Mouse (Mus musculus) adrenal gland, postnatal 36 days (tissue): ENCODE measurements around the gene Ptx3. TPM values are rescaled to one million over a fixed set of nuclear protein-coding genes. Genes with fewer than 3 reads are reported as not detected.

Source experiments
- DNase-seq, 2 experiments: peaks; one replicate each; pipeline ENCODE4 v3.0.0; 2021; ENCODE audit warnings: mixed read lengths in 1 of 2
- long read RNA-seq, 2 experiments: library from polyadenylated mRNA; stranded (forward); transcript quantifications; one replicate each; pipeline ENCODE4 v2.0.0; 2021; ENCODE audit warnings: borderline sequencing depth in 2 of 2
- total RNA-seq, 2 experiments: library from RNA; stranded (reverse); gene quantifications; 2 replicates each; pipeline ENCODE4 v1.2.3; 2021

Ptx3 gene
- under 1 TPM; 0.23 to 0.53 TPM for total RNA-seq
- long read RNA-seq, experiment 1 = 0 reads
- long read RNA-seq, experiment 2 = 0 reads

DNA sequence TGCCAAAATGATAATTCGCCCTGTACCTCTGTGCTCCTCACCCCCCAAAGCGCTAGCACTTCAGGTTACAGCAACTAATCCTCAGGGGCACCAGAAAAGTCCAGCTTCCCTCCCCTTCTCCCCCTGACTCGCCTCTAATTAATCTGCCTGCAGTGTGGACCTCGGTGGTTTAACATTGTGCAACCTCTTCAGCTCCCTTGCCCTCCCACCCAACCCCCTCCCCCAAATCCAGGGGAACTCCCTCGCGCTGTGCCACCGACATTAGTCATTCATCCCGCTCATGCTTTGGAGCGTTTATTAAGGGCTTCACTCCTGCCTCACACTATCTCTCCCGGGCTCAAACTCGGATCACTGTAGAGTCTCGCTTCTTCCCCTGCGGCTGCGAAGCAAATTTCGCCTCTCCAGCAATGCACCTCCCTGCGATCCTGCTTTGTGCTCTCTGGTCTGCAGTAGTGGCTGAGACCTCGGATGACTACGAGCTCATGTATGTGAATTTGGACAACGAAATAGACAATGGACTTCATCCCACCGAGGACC is at the start of gene Ptx3:
Gene Ptx3, plus strand, starts transcription at position 256 of the 537 bp plus-strand sequence.
- DNase-seq = no peak

DNA sequence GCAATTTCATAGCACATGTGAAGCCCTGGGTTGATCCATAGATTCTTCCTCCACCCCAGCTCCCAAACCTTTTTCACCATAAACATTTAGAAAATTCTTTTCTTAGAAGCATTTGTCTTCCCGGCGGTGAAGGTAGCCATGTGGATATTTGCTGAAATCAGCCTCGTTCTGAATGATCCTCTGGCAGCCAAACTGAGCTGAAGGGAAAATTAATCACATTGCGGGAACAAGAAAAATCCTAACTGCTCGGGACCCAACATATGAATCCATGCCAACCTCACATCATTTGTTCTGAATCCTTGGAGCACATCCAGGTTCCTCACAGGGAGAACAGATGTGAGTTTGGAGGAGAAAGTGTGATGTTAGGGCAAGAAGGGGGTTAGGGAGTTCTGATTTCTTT is 46.8 kb upstream of the Ptx3 start:
- DNase-seq = no peak

DNA sequence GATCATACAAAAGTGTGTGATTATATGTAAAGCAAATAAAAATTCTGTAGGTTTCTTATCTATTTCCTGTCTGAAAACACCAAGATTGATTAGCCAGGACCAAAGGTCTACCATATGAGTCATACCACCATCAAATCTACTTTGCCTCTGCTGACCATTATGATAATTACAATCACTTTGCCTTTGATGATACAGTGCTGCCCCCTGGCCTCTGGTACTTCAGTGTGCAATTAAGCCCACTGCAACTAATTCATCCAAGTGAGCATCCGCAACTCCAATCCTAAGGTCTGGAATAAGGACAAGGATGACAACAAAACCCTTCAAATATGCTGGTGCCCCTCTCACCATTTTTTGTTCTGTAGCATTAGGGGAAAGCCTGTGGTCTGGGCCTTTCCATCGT is 40.1 kb upstream of the Ptx3 start:
- peak; percentile 12 to 13 for DNase-seq

DNA sequence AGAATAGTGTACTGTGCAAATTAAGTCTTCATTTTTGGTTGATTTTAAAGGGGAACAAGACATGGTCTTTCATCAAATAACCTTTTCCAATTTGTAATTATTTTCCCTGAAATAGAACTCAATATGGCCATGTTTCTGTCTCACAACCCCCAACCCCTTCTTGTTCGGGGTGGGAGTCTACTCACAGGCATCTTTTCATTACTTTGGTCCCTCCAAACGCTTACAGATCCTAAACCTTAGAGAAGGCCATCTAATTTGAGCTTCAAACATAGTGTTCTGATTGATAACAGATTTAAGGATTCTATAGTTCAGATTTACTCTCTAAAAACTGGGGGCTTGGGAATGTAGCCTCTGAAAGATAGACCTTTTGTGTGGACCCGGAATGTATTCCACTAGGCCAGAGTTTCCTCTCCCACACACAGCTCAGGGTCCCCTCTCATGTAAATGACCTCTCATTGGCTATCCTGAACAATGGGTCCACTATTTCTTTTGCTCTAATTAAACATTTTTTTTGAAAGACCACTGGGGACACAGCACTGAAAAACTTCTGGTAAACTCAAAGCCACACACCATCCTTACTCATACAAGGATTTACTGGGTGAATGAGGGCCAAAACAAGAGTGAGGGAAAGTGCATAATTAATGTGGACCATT is 25.7 kb upstream of the Ptx3 start:
- DNase-seq = no peak

DNA sequence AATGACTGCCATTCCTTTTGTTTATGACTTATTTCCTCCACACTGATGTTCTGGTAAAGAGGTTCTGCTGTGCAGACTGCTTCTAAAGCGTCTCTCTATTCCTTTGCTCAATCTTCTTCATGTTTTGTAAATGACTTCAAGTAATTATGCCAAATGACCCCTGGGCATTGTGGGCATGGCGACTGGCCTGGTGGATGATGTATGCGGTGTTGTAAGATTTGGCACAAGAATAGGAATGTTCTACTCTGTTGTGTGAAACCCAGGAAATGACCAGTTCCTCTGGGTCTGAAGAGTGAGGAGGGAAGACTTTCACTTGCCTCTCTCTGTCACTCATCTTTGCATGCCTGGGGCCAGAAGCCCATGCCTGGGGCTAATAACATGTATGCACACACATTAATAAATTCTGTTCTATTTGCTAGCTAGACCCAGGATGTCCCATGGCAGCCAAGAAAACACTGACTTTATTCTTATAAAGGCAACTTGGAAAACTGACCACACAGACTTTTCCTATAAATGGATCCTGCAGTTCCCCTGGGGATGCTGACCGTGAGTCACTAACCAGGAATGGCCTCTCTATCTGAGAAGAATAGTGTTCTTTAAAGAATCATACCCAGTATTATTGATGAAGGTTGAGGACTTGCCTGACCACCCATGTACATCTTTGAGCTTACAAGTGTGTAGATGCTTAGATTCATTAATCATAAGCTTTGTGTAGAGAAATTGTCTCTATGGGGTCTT is 10.7 kb upstream of the Ptx3 start:
- DNase-seq = no peak

DNA sequence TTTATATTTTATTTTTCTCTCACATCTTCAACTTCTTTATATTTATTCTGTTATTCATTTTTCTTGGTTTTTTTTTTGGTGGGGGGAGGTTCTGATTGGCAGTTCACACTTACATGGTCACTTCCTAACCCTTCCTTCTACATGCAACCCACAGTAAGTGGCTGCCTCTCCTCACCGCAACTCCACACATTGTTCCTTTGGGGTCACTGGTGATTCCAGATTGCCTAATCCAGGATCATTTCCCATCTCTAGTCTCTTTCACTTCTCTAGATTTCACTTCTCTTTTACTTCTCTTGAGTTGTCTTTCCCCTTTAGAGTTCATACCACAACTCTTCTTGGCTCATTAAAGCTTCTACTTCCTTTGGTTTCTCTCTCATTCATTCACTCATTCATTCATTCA is 6.2 kb upstream of the Ptx3 start:
- DNase-seq = no peak

DNA sequence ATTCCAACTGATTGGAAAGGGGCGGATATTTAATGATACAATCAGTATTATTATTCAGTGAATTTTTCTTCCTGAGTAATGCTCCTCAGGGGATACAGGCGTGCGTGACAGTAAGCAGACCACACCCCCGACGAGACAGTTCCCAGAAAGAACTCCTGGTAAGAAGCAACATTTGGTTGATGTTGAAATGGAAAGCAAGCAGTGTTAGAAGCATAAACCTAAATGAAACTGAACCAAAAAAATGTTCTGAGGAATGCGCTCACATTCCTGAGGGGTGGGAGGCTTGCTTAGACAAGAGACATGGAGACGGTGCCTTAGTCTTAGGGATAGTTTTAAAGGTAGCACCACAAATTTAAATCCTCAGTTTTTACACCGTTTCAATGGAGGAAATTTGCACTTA is 4.0 kb upstream of the Ptx3 start:
- DNase-seq = no peak

DNA sequence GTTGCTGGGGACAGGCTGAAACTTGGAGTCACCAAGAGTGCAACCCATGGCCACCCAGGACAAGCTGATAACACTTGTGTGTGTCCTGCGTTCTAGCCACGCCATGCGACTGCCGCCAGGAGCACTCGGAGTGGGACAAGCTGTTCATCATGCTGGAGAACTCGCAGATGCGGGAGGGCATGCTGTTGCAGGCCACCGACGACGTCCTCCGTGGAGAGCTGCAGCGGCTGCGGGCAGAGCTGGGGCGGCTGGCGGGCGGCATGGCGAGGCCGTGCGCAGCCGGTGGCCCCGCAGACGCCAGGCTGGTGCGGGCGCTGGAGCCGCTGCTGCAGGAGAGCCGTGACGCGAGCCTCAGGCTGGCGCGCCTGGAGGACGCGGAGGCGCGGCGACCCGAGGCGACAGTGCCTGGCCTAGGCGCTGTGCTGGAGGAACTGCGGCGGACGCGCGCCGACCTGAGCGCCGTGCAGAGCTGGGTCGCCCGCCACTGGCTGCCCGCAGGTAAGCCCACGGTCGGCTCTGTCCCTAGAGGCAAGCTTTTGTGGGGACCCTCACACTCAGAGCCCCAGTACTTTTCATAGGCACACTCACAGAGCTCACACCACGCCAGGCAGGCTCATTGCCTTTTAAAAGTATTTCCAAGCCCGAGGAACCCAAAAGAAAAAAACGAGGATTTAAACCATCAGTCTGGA is 988 bp downstream of the Ptx3 start:
- DNase-seq = peak; percentile 62

DNA sequence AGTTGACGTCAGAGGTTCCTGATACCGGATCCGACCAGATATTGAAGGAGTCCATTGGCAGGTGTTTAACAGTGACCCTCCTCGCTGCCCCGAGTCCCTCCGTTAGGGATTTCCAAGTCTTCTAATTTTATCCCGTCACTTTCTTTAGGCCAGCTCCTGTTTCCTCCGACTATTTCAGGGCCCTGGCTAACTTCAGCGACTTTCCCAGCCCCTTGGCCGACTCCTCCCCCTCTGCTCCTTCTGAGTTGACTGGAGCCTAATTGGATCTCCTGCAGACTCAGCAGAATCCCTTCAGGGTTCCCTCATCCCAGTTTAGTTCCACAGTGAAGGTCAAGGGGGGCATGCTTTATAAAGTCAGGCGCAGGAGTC is 1.5 kb downstream of the Ptx3 start:
- DNase-seq = no peak

DNA sequence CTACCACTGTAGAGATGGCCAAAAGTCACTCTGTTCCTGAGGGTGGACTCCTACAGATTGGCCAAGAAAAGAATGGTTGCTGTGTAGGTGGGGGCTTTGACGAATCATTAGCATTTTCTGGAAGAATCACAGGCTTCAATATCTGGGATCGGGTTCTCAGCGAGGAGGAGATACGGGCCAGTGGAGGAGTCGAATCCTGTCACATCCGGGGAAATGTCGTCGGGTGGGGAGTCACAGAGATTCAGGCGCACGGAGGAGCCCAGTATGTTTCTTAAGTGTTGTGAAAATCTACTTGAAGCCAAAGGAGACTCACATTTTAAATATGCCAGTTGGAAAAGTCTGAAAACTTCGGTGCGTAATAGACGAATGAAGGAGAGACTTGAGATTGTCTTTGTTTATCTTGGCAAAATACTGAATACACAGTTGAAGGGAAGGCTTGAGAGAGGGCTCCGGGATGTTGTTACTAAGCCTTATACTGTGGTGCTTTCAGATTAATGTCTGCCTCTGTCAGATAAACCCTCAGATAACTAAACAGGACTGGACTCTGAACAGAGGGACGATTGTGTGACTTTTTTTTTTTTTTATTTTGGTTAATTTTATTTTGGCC is 5.3 kb downstream of the Ptx3 start:
- no peak for DNase-seq

DNA sequence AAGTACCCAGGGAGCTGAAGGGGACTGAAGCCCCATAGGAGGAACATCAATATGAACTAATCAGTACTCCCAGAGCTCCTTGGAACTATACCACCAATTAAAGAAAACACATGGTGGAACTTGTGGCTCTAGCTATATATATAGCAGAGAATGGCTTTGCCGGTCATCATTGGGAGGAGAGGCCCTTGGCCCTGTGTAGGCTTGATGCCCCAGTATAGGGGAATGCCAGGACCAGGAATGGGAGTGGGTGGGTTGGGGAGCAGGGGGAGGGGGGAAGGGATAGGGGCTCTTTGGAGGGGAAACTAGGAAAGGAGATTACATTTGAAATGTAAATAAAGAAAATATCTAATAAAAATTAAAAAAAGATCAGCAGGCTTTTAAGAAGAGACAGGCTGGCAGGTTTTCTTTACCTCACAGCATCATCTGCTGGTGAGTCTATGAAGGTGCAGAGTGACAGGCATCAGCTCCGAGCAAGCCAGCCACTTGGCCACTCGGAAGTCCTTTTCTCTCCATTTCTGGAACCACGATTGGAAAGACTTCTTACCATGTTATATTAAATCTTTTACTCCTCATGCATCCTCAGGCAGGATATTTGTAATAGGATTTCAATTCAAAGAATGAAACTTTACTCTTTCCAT is 16.6 kb downstream of the Ptx3 start:
- peak; percentile 3 to 26 for DNase-seq

DNA sequence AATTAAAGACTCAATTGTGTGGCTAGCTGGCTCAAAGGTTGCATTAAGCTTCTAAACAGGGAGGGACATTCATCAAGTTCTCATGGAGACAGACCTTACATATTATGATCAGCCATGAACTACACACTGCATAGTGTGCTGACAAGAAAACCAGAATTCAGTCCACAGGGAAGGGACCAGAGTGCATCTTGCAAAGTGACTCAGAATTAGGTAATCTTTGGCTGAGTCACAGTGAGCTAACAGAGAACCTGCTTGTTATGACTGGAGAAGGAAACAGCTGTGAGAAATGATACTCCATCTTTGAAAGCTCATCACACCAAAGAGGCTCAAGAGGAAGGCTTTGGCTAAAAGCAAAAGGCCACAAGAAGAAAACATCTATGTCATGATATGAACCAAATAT is 20.8 kb downstream of the Ptx3 start:
- DNase-seq = peak in 1 of 2 experiments; percentile 35

DNA sequence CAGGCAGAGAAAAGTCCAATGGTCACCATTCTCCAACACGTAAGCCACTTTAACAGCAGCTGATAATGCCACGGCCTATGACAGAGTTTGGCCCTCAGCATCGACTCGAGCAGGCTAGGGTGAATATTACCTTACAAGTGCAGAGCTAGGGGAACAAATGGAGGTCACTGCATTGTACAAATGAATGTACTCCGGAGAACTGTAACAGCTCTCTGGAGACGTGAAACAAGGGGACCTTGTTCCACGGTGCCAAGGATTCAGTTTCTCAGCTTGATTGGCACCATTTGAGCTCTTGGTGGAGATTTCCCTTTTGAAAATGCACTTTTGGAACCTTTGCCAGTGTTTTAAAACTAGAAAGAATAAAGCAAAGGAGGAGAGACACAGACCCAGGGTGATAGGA is 32.1 kb downstream of the Ptx3 start:
- DNase-seq = no peak

DNA sequence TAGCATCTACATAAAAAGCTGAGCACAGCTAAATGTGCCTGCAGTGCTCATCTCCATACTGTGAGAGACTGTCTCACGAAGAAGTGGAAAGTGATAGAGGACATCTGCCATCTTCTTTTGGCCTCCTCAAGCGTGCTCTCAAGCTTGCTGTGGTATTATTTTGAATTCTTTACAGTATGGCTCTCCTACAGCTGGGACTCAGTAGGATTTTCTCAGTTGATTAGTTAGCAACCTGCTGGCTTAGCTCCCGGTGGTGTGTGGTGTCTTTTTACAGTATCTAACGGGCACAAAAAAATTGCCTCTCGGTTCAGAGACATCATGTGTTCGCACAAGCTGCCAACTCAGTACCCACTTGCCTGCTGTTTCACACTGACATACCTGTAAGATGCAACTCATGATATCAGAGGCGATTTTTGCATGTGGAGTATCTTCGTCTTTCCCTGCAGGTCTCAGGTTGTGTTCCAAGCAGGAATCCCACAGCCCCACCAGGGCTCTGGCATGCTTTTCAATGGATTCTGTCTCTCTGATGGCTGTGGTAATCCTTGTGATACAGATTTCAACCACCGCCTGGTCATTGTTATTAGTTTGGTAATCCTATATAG is 34.9 kb downstream of the Ptx3 start:
- DNase-seq = no peak

DNA sequence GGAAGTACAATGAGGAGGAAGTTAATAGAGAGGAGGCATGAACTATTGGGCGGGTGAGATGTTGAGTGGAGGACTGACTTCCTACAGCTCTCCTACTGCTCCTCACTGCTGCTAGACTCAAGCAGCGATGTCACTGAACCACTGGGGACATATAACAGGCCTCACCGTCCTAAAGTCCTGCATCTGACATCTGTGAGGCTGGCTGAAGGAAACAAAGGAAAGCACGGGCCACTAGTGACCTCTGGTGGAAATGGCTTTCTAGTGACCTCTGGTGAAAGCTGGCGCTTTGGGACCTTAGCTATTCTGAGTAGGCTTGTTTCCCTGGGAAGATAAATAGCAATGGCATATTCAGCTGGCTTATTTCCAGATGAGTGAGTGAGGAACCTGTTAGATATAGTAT is 42.6 kb downstream of the Ptx3 start:
- peak; percentile 54 to 61 for DNase-seq

DNA sequence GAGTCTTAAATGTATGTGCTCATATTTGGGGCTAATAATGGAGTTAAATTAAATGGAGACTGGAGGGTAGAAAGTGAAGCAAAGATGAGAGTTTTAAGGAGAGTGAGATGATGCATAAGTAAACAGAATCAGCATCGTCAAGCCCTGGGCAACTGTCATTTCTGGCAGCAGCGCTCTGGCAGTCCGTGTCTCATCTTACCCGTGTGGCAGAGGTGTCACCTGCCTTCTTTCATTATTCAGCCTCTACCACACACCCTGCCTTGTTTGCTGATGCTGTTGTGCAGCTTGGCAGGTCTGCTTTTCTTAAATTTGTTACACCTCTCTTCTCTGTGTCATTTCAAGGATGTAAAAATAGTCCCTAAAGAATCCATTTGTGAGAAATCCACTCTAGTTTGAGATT is 43.6 kb downstream of the Ptx3 start:
- no peak for DNase-seq

Other genes with a start within 250 kb of the Ptx3 start
- not detected for gene Veph1, start 76.9 kb downstream of the Ptx3 start, total RNA-seq